Mouse (Mus musculus) activated CD4-positive, CD25-positive, alpha-beta regulatory T cell, adult 4 months (primary cell): ENCODE measurements around the gene Ifnar2. TPM values are rescaled to one million over a fixed set of nuclear protein-coding genes. Genes with fewer than 3 reads are reported as not detected.
A peak's percentile ranks its signal among the peaks of the same experiment; 100 is the strongest.

ENCODE experiments used
- ATAC-seq: one replicate; pipeline ENCODE4 v1.8.0; 2017
- polyA plus RNA-seq, 2 experiments: library from polyadenylated mRNA; unstranded; fragments of 100-300 nt; shearing (Covaris generic); gene quantifications; one replicate each; pipeline ENCODE4 v1.2.1; 2017

Ifnar2 gene
- polyA plus RNA-seq, 2 experiments from 2014 or later, result 48.1 to 49.2 TPM

DNA sequence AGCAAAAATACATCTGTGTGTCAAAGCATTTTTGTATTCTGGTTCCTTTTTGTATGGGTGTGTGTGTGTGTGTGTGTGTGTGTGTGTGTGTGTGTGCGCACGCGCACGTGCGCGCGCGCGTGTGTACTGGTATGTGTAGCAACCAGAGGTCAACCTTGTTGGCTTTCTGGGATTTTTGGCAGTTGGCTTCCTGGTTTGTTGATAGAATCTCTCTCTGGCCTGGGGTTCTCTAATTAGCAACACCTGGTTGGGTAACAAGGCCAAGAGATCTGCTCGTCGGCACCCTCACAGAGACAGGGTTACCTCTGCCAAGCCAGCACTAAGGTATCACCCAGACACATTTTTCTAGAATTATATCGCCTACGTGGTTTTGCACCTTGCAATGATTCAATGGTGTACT lies 13.1 kb upstream of the Ifnar2 start:
- ATAC-seq, result no peak

DNA sequence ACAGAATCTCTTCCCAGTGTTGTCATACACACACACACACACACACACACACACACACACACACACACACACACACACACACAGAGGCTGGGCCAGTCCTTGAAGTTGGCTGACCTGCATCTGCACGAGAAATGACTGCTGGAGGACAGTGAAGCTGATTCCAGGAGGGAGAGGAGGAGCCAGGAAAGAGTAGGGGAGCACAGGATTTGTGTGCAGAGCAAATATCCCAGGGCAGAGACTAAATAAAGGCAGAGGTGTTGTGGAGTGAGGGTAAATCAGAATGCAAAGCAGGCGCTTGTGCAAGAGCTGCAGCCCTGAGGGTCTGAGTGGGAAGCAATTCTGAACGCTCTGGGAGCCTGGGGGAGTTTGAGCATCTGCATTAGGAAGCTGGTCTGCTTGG lies 12.4 kb upstream of the Ifnar2 start:
- ATAC-seq, result no peak

DNA sequence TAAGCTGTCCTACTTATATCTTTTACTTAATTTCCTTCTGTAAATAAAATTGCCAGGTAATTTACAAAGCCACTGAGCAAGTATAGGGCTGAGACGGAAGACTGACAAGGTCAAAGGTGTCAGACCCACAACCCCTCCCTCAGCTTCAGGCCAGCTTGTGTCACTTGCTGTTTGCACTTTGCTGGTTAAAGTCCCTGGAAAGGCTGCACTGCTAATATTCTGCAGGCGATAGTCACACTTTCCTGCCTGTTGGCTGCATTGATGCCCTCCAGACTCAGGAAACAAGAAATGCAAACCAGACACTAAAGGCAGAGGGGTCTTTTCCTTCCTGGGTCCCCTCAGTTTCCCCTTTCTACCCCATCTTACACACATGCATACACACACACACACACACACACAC lies 10.6 kb upstream of the Ifnar2 start:
- ATAC-seq, result no peak

DNA sequence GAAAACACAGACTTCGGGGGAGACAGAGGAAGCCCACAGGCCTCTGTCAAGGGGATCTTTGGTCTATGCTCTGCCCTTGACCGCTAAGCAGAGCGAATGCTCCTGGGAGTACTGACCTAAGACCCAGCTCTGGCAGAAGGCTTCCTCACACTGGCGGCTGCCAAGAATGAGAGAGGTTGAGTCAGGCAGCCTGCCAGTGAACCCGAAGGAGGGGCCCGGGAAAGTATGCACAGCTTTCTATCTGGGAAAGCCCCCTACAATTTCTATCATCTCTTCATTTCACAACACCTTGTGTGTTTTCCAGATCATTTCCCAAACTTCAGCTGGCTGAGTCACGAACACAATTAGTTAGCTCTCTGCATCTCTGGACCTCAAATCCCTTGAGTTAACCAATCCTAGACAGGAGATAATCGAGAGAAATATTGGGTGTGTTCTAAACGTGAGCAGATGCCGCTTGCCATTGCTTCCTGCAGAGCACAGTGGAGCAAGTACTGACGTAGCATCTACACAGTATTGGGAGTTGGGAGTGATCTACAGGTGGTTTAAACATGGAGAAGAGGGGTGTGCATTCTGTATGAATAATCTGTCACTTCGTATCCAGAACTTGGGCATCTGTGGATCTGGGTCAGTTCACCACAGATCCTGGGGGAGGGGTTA lies 9.8 kb upstream of the Ifnar2 start:
- no peak for ATAC-seq

DNA sequence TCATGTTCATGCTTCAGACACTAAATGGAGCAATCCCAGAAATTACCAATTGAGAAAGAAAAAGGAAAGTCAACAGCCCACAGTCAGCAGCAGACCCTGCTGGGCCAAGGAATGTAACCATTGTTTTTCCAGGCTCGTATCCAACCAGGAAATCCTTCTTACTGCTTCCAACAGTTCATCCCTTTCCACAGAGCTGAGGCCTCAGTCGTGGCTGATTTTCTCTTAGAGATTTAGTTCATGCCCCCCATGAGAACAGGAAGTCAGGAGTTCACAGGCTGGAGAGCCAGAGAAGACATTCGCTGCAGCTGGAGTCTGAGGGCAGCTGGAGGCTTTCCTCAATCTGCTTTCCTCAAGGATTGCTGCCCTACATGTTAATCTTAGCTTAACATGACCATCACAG lies 9.1 kb upstream of the Ifnar2 start:
- no peak for ATAC-seq

DNA sequence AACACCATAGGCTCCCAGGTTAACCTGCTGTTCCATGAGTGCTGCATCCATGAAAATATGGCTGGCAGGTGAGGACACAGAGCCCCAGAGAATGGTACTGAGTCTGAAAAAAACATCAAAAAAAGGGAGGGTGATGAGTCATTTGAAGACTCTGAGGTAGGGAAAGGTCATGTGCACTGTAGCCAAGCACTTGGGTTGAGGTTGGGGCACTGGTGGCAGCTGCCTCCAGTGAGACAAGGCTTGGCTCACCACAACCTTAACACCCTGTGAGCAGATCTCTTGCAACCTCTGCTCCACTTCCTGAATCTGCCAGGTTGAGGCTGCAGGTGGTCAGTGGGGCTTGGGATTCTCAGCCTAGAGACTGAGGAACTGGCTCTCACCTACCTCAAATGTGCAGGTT lies 6.0 kb upstream of the Ifnar2 start:
- peak; percentile 98 for ATAC-seq

DNA sequence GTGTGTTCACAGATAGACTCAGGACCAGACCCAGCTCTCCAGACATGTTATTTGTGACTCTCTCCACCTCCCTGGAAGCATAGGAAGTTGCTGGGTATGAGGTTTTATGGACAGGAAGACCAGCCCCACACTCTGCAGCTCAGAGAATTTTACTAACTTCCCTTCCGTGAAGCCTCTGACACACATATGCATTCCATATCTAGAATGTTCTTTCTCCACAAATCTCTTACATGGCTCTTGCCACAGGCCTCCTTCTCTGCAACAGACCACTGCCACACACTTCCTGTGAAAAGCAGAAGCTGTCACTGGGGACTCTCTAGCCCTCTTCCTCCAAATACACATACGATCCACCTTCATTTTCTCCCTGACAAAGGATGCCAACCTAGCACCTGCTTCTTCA lies 5.5 kb upstream of the Ifnar2 start:
- ATAC-seq, result peak; percentile 47

DNA sequence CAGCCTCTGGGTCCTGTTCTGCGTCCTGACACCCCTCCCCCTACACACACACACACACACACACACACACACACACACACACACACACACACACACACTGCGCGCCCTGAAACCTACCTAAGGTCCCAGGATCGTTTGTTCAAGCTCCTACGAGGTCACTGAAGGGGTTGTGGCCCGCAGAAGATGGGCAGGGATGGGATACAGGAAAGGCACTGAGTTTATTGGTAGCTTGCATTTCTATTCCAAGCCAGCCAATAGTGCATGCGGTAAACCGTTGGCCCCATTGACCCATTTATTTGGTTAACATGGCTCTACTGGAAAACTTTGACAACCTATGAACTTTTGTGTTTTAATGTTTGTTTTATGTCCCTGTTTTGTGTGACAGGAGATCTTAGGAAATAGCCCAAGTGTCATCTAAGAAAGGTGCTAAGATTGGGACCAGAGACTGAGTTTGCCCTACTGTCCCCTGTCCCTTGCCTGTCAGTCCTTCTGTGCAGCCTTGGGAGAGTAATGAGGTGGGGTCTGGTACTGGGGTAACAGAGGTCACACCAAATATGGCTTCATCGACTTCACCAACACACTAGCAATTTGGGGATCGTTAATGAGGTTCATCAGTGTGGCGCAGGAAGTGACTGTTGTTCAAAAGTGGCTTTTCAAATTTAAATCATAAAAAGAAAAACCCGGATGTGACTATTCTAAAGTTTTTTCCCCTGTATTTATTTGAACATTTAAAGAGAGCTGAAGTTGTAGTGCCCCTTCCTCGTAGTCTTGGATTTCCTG lies 1.1 kb downstream of the Ifnar2 start:
- ATAC-seq, result peak; percentile 44

DNA sequence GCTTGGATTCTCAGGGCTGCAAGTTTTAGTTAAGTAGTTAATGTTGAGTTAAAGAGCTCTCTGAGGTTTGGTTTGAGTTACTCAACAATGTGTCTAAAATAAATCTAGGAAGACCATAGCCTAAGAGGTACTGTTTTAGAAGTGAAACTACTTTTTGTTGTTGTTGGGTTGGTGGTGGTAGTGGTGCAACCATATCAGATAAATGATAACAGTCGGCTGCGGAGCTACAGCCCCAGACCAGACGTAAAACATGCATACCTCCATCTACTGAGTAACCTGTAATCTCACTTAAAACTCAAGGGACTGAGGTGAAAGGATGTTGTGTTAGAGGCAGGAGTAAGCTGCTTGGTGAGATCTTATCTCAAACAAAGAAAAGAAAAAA lies 1.7 kb downstream of the Ifnar2 start:
- ATAC-seq, result peak; percentile 42

DNA sequence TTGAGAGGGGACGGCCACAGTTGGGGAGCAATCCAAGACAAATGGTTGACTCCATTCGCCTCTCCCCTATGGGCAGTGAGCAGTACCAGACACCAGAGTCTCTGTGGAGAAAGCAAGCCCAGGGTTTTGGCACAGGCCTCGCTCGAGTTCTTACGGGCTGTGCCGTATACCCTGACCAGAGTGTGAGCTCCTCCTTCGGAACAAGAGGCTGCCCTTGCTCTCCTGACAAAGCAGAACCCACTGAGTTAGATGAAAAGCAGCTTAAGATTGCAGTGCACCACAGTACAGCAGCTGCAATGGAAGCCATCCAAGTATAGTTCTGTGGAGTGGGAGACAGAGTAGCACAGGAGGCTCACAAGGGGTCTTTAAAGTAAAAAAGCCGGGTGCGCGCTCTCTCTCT lies 4.1 kb downstream of the Ifnar2 start:
- ATAC-seq, result no peak

DNA sequence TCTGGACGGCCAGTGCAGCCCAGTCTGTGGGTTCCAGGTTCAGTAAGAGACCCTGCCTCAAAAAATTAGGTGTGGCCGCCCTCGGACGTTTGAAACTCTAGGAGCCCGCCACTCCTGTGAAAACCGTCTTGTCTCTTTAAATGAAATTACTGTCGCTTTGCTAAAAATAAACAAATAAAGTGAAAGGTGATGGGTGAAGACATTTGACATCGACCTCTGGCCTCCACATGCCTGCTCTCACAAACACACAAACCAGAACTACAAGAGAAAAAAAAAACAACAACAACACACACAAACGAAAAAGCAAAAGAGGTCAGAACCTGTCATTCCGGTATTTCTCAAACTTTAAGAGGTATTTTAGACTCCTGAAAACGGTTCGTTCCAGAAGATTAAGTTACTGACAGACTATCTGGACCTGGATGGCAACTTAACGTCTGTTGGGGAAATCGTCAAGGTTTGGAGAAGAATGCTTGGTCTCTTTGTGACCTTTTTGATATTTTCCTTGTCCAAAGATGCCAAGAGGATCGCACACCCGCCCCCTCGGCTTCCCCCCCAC lies 5.9 kb downstream of the Ifnar2 start:
- no peak for ATAC-seq

DNA sequence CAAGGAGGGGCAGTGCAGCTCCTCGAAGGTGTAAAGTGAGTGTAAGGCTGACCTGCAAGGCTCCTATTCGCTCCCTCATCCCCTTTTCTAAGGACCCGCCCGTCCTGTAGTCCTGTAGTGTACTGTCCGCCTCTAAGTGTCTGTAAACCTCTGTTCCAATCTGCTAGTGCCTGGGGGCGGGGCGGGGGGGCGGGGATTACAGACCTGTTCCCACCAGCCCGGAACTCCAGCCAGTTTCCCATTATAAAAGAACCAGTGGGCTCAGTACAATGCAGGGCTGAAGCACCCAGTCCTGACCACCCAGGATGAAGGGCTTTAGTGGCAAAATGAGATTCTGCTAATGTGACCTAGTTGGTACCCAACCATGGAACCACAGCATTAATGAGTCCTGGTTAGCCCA lies 6.4 kb downstream of the Ifnar2 start:
- ATAC-seq, result no peak

DNA sequence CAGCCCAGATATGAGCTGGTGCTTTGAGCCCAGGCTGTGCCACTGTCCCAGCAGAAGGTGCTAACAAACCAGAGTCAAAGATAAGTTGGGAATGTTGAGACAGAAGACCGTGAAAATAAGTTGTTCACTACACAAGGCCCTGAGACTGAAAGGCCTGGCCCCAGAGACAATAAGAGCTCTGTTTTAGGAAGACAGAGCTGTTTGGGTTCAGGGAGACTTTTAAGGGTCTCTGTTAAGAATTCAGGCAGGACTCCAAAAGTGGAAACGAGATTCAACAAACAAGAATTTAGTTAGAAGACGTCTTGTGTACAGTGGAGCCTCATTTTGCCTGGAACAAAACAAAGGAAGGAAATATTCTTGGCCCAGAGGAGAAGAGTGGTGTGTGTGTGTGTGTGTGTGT lies 6.8 kb downstream of the Ifnar2 start:
- no peak for ATAC-seq

DNA sequence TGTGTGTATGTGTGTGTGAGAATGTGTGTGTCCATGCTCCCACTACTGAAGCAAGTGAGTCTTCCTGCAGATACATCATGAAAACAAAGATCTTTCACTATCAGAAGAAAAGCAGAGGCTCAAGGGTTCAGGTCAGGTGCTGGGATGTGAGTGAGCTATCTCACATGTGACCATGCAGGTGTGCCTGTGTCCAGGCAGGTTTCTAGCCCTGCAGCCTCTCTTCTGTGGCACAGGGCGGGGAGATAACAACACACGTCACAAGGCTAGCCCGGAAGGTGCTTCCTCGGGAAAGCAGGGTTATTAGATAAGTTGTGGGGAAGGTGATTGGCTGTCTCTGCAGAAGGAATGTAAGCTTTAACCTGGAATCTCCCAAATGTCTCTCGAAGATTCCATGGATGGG lies 7.6 kb downstream of the Ifnar2 start:
- no peak for ATAC-seq

DNA sequence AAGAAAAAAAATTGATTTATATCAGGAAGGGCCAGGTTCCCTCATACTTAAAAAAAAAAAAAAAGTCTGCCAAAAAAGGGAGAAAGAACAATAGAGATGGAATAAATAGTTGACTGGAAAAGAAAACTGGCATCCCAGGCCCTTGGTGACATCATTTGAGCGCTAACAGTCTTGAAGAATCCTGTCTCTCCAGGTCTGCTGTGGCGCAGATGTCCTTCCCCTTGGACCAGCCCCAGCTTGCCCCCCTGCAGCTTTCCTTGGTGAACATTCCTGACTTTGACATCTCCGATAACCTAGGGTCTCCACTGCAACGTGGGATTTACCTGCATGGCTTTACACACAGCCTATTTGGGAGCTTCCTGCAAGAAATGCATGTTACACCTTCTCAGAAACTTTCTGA lies 9.0 kb downstream of the Ifnar2 start:
- no peak for ATAC-seq

DNA sequence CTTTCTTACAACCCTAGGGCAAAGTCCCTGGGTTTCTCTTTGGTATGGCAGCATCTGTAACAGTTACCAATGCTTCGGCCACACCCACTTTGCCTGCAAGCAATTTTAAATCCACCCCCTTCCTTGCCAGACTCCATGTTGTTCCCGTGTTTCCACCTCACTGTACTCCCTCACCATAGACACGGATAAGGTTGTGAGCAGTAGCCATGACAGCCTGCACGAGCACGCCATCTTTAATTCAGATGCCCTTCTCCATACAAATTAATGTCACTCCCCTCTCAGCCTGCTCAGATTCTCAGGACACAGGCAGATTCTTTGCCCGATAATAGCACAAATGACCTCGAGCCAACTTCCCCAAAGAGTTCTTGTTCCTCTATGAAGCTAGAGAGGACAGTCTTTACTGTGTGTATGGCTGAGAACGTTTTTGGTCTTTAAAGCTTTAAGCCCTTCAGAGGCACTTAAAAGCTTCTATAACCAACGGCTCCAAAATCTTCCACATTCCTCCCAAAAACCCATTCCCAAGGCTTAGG lies 9.7 kb downstream of the Ifnar2 start:
- ATAC-seq, result no peak

DNA sequence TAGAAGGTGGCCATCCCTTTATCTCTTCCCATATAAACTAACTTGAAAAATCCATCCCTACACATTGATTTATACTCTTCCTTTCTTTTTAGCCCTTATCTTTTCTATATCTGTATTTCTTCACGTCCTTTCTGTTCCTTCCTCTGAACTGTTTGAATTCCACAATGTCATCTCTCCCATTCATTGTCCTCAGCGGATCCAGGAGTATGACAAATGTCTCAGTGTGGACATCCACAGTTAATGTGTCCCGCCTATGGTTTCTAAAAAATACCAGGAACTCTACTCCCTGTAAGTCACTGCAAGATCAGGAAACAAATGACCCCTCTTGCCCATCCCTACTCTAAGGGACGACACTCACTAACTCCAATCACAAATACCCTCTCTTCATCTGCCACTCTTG lies 11.6 kb downstream of the Ifnar2 start:
- ATAC-seq, result no peak

DNA sequence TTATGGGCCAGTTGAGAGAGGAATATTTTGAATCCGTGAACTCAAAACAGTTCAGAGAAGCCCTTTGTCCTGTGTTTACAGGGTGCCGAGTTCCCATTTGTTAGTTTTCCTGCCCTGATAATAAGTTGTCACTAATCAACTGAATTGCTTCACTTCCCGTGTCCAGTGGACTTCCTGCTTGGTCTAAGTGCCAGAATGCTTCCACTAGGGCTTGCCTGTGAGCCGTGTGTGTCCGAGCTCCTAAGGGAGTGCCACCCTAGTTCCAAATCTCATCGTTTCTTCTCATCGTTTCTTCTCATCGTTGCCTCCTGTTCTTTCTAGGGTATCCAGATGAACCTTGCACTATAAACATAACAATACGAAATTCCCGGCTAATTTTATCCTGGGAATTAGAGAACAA lies 13.0 kb downstream of the Ifnar2 start:
- no peak for ATAC-seq

DNA sequence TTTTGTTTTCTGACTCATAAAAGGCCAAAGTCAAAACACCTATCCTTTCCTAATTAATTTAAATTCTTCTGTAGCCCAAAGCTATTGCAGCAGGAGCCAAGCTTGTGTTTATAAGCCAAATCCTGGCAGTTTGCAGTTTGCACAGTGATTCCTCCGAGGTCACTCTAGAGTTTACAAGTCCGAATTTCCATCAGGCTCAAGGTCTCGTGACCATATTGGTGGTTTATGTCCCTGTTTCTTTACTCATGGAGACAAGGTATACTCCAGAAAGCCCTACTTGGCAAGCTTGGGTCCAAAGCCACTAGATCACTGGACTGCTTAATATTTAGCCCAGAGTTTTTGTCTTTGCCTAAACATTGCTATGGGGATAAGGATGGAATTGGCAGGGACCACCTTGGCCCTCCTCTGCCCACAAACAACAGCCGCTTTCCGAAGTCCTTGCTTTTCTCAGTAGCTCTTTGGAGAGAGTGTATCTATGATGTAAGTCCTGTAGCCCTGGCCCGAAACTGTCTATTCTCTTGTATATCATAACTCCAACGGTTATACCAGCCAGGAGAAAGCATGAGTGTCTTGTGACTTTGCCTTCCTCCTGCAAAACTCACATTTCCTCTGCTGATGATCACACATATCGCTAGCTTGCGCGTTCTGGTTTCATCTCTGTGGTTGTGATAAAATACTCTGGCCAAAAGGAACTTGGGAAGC lies 14.0 kb downstream of the Ifnar2 start:
- ATAC-seq, result no peak

DNA sequence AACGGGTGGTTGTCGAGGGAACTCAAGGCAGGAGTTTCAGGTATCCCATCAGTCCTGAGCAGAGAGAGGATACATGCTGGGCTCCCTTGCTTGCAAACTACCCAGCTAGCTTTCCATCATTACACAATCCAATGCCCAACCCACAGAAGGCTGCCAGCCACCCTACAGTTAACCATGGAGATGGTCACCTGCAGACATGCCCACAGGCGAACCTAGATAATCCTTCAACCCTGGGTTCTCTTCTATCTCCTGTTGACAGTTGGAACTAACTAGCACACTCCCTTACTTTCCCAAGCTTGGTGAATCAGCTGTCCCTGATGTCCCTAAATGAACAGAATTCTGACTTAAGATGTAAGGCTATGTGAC lies 14.5 kb downstream of the Ifnar2 start:
- ATAC-seq, result no peak

DNA sequence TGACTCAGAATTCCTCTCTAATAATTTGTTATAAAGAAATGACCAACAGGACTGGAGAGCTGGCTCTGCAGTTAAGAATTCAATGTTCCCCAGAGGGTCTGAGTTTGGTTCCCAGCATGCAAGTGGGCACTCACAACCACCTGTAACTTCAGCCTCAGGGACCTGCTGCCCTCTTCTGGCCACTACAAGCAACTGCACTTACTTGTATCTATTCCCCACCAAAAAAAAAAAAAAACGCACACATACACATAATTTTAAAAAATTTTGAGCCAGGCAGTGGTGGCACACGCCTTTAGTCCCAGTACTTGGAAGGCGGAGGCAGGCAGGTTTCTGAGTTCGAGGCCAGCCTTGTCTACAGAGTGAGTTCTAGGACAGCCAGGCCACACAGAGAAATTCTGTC lies 17.5 kb downstream of the Ifnar2 start:
- no peak for ATAC-seq

DNA sequence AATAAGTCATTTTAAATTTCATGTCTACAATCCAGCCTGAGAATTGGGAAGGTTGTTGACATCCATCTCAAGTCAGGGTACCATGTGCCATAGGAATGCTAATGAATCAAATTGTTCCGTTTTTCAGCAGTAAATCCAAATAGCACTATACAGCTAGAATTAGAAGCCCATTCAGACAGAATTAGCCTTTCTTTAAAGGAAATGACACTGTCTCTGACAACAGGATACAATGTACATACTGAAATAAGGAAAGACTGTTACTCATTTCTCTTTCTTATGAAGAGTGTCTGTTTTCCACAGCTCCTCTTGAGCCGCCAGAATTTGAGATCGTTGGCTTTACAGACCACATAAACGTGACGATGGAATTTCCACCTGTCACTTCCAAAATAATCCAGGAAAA lies 18.8 kb downstream of the Ifnar2 start, which contains the start of gene Gm21970:
TSS of gene Gm21970 (plus strand) at position 301 of the 400 bp plus-strand sequence.
- no peak for ATAC-seq

DNA sequence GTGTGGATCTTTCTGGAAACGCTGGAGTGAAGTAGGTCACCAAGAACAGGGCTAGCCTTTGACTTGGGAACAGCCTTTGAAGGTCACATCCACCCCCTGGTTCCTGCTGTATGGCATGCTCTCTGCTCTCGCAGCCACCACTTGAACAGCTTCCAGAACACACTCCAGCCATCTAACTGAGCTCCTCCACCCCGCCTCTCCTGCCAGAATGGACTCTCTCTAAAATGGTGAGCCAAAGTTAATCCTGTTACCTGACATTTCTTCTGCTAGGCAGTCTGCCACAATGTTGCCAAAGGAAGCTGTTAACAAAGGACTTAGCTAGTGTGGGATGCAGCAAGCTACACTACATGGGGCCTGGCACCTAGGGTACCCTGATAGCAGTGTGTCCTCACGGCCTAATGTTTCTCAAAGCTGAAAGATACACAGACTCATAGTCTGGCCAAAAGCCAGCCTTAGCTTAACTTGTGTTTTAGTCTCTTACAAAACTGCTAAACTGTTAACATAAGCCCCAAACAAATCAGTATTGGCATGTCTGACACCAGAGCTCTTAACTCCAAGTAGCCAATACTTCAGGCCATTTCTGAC lies 22.3 kb downstream of the Ifnar2 start:
- no peak for ATAC-seq
